ENCODE assay signal across 24 mouse cellular contexts in the genomic region with DNA sequence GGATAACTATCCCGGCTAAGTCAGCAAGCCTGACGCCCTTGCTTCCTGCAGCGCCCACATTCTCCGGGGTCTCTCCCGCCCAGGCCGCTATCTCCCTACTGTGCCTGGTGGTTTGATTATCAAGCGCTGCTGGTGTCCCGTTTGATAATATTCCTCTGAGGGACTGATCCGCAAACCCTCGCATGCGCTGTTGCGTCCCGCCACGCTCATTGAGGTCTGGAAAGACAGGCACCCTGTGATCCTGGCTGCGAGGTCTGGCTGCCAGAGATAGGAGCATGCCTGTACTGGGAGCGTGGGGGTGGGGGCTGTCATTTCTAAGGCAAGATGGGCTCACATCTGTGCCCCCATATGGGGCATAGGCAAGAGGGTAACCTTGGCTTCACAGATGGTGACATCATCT. TPM values are rescaled to one million over a fixed set of nuclear protein-coding genes. Genes with fewer than 3 reads are reported as not detected.
"Had no signal": no experiment of that assay in that cellular context is flagged by ENCODE, and none has a peak within 500 bp of the region (broad histone marks: within the 10 kb centered on the region; RNA-seq: fewer than 3 reads in every experiment).

No protein-coding gene starts in this region.

- H3K27me3 ChIP-seq: limb, embryonic 12.5 days; limb, embryonic 15.5 days; megakaryocyte, embryonic 14.5 days; neural tube, embryonic 13.5 days; stomach, embryonic 15.5 days had no signal

- H3K9me3 ChIP-seq: limb, embryonic 15.5 days; stomach, embryonic 15.5 days had no signal

- H3K4me2 ChIP-seq: limb, embryonic 12.5 days; limb, embryonic 15.5 days; liver, embryonic 11.5 days; lung, embryonic 14.5 days; midbrain, embryonic 11.5 days; neural tube, embryonic 13.5 days; stomach, embryonic 15.5 days had no signal

- H3K27ac ChIP-seq: limb, embryonic 12.5 days; limb, embryonic 15.5 days; liver, embryonic 14.5 days; neural tube, embryonic 13.5 days; stomach, embryonic 15.5 days had no signal

- H3K9ac ChIP-seq: limb, embryonic 12.5 days; limb, embryonic 15.5 days; liver, embryonic 14.5 days; liver, postnatal 0 days; lung, embryonic 14.5 days; neural tube, embryonic 13.5 days; stomach, embryonic 15.5 days had no signal

- ATAC-seq: liver, postnatal 0 days; lung, postnatal 0 days had no signal

- H3K4me3 ChIP-seq: limb, embryonic 12.5 days; limb, embryonic 15.5 days; megakaryocyte, embryonic 14.5 days; myocyte; neural tube, embryonic 13.5 days; stomach, embryonic 15.5 days had no signal

- H3K4me1 ChIP-seq: limb, embryonic 12.5 days; megakaryocyte, embryonic 14.5 days; neural tube, embryonic 13.5 days; stomach, embryonic 15.5 days had no signal

- H3K36me3 ChIP-seq: limb, embryonic 12.5 days; limb, embryonic 15.5 days; neural tube, embryonic 13.5 days; stomach, embryonic 15.5 days had no signal

- DNase-seq: kidney, adult 9 months; kidney, postnatal 14 days; kidney, postnatal 4 days; left cerebral cortex, postnatal 4 days; liver, postnatal 0 days; lung, embryonic 14.5 days; lung, postnatal 36 days; retina, postnatal 1 day; right cerebral cortex, postnatal 25 days; spleen, adult 18-20 months; thymus, postnatal 25 days had no signal

RNA-seq across cellular contexts. Expression of gene Piwil1, which starts 12.8 kb away (rescaled TPM):
- total RNA-seq: monocyte, adult 5-6 weeks; neutrophil, adult 5-6 weeks had no signal
- polyA plus RNA-seq: limb, embryonic 12.5 days; limb, embryonic 15.5 days; liver, embryonic 11.5 days; liver, embryonic 14.5 days; liver, postnatal 0 days; lung, embryonic 14.5 days; lung, postnatal 0 days; myocyte; stomach, embryonic 15.5 days; thymus, postnatal 0 days had no signal
